Mouse (Mus musculus) cortical plate, adult 2 months (tissue): Measurements from ENCODE around the gene Fpgs. TPM values are rescaled to one million over a fixed set of nuclear protein-coding genes. Genes with fewer than 3 reads are reported as not detected.

Experiments used
- H3K27ac ChIP-seq: fragments of 200-500 bp; 2 replicates; pipeline ENCODE4 v1.5.1; 2012; ENCODE audit warnings: low read length, control low read depth, inconsistent platforms; ENCODE audit not compliant: insufficient read depth
- H3K4me1 ChIP-seq: fragments of 200-500 bp; 2 replicates; pipeline ENCODE4 v1.6.1; 2011; ENCODE audit warnings: low read length; ENCODE audit not compliant: control insufficient read depth, insufficient read depth
- H3K4me3 ChIP-seq: fragments of 200-500 bp; 2 replicates; pipeline ENCODE4 v1.5.1; 2011; ENCODE audit warnings: mild to moderate bottlenecking, low read length, control low read depth; ENCODE audit not compliant: insufficient read depth
- CTCF ChIP-seq: fragments of 200-500 bp; IDR thresholded peaks from 2 replicates; pipeline ENCODE4 v1.5.1; 2011; ENCODE audit warnings: mild to moderate bottlenecking, control low read depth, low read length; ENCODE audit not compliant: insufficient read depth; ENCODE audit errors: extremely low read depth
- POLR2A ChIP-seq: fragments of 200-500 bp; IDR thresholded peaks from 2 replicates; pipeline ENCODE4 v1.6.1; 2011; ENCODE audit warnings: mild to moderate bottlenecking, low read length, control low read depth; ENCODE audit not compliant: insufficient read depth; ENCODE audit errors: extremely low read depth
- polyA plus RNA-seq: library from polyadenylated mRNA; depleted of rRNA; stranded (reverse); fragments of >200 nt; gene quantifications from 2 replicates; pipeline ENCODE4 v1.2.3, GENCODE M21; 2012

Fpgs gene
- polyA plus RNA-seq, 1 experiment: 16.4 TPM

GRCm38 (mm10) chr2:32644799-32645475 is 59.0 kb downstream of the Fpgs start:
- no peaks in the 10 kb centered on the region for H3K4me1 ChIP-seq
- H3K4me3 ChIP-seq: no peak overlapping the region
- H3K27ac ChIP-seq: no peak overlapping the region
- TF ChIP-seq CTCF (no peak), POLR2A (no peak)

- TF ChIP-seq POLR2A: no peak
- TF ChIP-seq CTCF: no peak
- no peaks in the 10 kb centered on the region for H3K4me1 ChIP-seq
- H3K27ac ChIP-seq: no peak overlapping the region
- no peak overlapping the region for H3K4me3 ChIP-seq
Observed at GRCm38 (mm10) chr2:32644083-32644482, 59.9 kb downstream of the Fpgs start.

GRCm38 (mm10) chr2:32642813-32643212 is 61.1 kb downstream of the Fpgs start:
- no peak overlapping the region for H3K4me3 ChIP-seq
- no peak for TF ChIP-seq POLR2A
- no peak for TF ChIP-seq CTCF
- H3K4me1 ChIP-seq: no peaks in the 10 kb centered on the region
- no peak overlapping the region for H3K27ac ChIP-seq

GRCm38 (mm10) chr2:32641810-32642209 is 62.1 kb downstream of the Fpgs start:
- Histone ChIP-seq H3K27ac (no peak overlapping the region), H3K4me3 (no peak overlapping the region), H3K4me1 (no peaks in the 10 kb centered on the region)
- TF ChIP-seq CTCF (no peak), POLR2A (no peak)

DNA sequence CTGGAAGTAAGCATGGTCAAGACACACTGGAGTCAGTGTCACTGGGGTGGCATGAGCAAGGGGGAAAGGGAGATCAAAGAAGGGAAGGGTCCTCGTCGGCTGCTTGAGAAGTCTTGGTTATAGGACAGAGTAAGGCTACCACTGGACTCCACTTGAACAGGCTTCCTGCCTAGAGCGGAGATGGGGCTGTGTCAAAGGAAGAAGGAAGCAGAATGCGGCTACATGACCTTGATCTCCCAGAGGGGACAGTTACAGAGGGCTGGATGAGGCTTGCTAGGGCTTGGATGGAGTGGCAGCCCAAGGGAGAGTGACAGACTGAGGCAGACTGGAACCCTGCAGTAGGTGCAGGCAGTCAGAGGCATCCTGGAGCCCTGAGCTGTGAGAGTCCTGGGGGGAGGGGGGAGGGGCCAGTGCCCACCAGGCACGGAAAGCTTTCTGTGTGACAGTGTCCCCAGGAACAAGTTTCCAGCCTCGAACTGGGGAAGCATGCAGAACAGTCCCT is 63.3 kb downstream of the Fpgs start:
- Histone ChIP-seq H3K4me1 (no peaks in the 10 kb centered on the region), H3K4me3 (no peak overlapping the region), H3K27ac (no peak overlapping the region)
- no peak for TF ChIP-seq POLR2A
- TF ChIP-seq CTCF: no peak

DNA sequence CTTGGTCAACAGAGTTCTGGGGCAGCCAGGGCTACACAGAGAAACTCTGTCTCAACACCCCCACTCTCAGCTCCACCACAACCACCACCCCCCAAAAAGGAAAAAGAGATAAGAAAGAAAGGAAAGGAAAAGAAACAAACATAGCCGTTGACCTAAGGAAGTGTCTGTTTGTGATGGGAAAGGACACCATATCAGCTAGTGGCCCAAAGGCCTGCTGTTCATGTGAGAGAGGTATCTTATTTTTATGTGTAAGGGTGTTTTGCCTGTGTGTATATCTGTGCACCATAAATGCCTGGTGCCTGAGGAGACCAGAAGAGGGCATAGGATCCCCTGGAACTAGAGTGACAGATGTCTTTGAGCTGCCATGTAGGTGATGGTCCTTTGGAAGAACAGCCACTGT is 64.3 kb downstream of the Fpgs start:
- TF ChIP-seq POLR2A (no peak), CTCF (no peak)
- no peak overlapping the region for H3K27ac ChIP-seq
- H3K4me3 ChIP-seq: no peak overlapping the region
- H3K4me1 ChIP-seq: no peaks in the 10 kb centered on the region

DNA sequence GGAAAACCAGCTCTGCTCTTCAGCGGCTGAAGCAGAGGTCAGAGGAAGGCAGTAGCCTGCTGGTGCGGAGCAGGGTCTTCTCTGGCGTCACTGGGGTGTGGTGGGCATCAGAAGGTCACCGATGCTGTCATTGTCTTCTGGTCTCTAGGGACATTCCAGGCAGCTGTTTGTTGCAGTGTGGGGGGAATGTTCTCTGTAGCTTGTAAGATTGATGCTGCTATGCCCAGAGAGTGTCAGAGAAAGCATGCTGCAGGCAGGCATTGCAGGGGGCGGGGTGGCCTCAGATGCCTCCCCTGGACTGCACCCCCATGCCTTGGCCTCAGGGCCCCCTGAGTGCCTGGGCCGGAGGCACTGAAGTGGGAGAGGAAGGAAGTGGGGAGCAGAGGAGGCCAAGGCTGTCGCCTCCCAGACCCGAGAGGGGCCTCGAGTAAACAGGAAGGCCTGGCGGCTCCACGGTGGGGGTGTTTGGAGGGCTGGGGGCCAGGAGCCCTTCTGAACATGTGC is 66.1 kb downstream of the Fpgs start:
- TF ChIP-seq POLR2A (no peak), CTCF (no peak)
- no peak overlapping the region for H3K27ac ChIP-seq
- no peaks in the 10 kb centered on the region for H3K4me1 ChIP-seq
- no peak overlapping the region for H3K4me3 ChIP-seq

DNA sequence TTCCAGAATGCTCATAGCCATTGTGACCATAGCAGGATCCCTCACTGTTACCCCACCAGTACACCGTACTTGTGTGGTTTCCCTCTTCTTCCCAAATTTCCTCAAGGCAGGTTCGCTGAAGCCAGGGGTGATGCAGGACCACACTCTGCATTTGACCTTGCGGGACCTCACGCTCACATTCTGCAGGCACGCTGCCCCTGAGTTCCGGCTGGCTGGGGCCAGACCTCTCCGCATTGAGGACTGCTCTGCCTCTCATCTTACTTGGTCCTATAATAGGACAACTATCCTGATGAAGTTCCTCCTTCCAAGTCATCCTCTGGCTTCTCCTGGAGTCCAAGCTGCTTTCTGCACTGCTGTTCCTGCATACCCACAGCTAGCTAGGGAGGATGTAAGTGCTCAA is 67.3 kb downstream of the Fpgs start:
- H3K4me1 ChIP-seq: no peaks in the 10 kb centered on the region
- H3K27ac ChIP-seq: no peak overlapping the region
- no peak overlapping the region for H3K4me3 ChIP-seq
- TF ChIP-seq CTCF (no peak), POLR2A (no peak)

- no peak overlapping the region for H3K27ac ChIP-seq
- no peak overlapping the region for H3K4me3 ChIP-seq
- H3K4me1 ChIP-seq: no peaks in the 10 kb centered on the region
- TF ChIP-seq POLR2A (no peak), CTCF (no peak)
Observed at GRCm38 (mm10) chr2:32634277-32635105, 69.5 kb downstream of the Fpgs start.
